Mouse (Mus musculus) thymus, adult 2 months (tissue): ENCODE measurements around the gene Twnk.

Experiments
- CTCF ChIP-seq: fragments of 200-500 bp; IDR thresholded peaks from 2 replicates; pipeline ENCODE4 v1.5.1; 2012; ENCODE audit warnings: mild to moderate bottlenecking, control low read depth, low read length, moderate library complexity, borderline replicate concordance; ENCODE audit not compliant: control insufficient read depth, poor library complexity, insufficient read depth; ENCODE audit errors: extremely low read depth
- POLR2A ChIP-seq: fragments of 200-500 bp; IDR thresholded peaks from 2 replicates; pipeline ENCODE4 v1.6.1; 2012; ENCODE audit warnings: mild to moderate bottlenecking, low read length, control low read depth, moderate library complexity; ENCODE audit not compliant: control insufficient read depth, poor library complexity, insufficient read depth; ENCODE audit errors: extremely low read depth

- TF ChIP-seq CTCF (no peak), POLR2A (no peak)
Observed at GRCm38 (mm10) chr19:45024775-45025174, 19.3 kb downstream of the Twnk start.
